Mouse (Mus musculus) c-Kit-positive CD71-positive TER-119-negative erythroid progenitor cells, embryonic 14.5 days (primary cell): ENCODE results near the gene Cmtm6.

Experiments
- DNase-seq: peaks from one replicate; pipeline ENCODE4 v3.0.0-alpha.2; 2013; ENCODE audit warnings: low read depth

Gene Cmtm6

GRCm38 (mm10) chr9:114771565-114771964 is 40.6 kb downstream of the Cmtm6 start:
- no peak for DNase-seq

- no peak for DNase-seq
Observed at GRCm38 (mm10) chr9:114774629-114775028, 43.7 kb downstream of the Cmtm6 start.

GRCm38 (mm10) chr9:114775272-114775671 is 44.4 kb downstream of the Cmtm6 start:
- DNase-seq: no peak

GRCm38 (mm10) chr9:114776361-114776760 is 45.4 kb downstream of the Cmtm6 start:
- DNase-seq: no peak

GRCm38 (mm10) chr9:114777178-114778046 is 46.5 kb downstream of the Cmtm6 start:
- no peak for DNase-seq

GRCm38 (mm10) chr9:114778047-114778390 is 47.1 kb downstream of the Cmtm6 start:
- no peak for DNase-seq

GRCm38 (mm10) chr9:114778877-114779276 is 48.0 kb downstream of the Cmtm6 start:
- DNase-seq: no peak

GRCm38 (mm10) chr9:114779984-114780745 is 49.2 kb downstream of the Cmtm6 start:
- DNase-seq: no peak

- DNase-seq: no peak
Observed at GRCm38 (mm10) chr9:114780746-114781525, 50.0 kb downstream of the Cmtm6 start.

GRCm38 (mm10) chr9:114781526-114782212 is 50.8 kb downstream of the Cmtm6 start, which contains the start of gene Cmtm7:
TSS of gene Cmtm7 (minus strand) at chr9:114781856.
- peak; percentile 17 for DNase-seq

GRCm38 (mm10) chr9:114785432-114786125 is 54.7 kb downstream of the Cmtm6 start:
- DNase-seq: no peak

- DNase-seq: no peak
Observed at GRCm38 (mm10) chr9:114787134-114787533, 56.2 kb downstream of the Cmtm6 start.

- no peak for DNase-seq
Observed at GRCm38 (mm10) chr9:114787716-114788115, 56.8 kb downstream of the Cmtm6 start.

- DNase-seq: peak; percentile 50
Observed at GRCm38 (mm10) chr9:114788697-114789096, 57.8 kb downstream of the Cmtm6 start.

- no peak for DNase-seq
Observed at GRCm38 (mm10) chr9:114789557-114789956, 58.6 kb downstream of the Cmtm6 start.

GRCm38 (mm10) chr9:114789989-114790388 is 59.1 kb downstream of the Cmtm6 start:
- no peak for DNase-seq

- no peak for DNase-seq
Observed at GRCm38 (mm10) chr9:114793764-114794295, 62.9 kb downstream of the Cmtm6 start.

- DNase-seq: no peak
Observed at GRCm38 (mm10) chr9:114794491-114794890, 63.6 kb downstream of the Cmtm6 start.

- DNase-seq: no peak
Observed at GRCm38 (mm10) chr9:114796473-114797050, 65.6 kb downstream of the Cmtm6 start.

GRCm38 (mm10) chr9:114797329-114798004 is 66.6 kb downstream of the Cmtm6 start:
- DNase-seq: peak; percentile 51
